Mouse (Mus musculus) stomach, postnatal 0 days (tissue): ENCODE results near the gene Sec14l1.

ENCODE experiments used
- CTCF ChIP-seq: IDR thresholded peaks from 2 replicates; pipeline ENCODE4 v1.5.1; 2016; ENCODE audit warnings: antibody characterized with exemption, low read depth, mild to moderate bottlenecking, moderate library complexity
- EP300 ChIP-seq: optimal IDR thresholded peaks from 2 replicates; pipeline ENCODE3; 2016; ENCODE audit warnings: antibody characterized with exemption

DNA sequence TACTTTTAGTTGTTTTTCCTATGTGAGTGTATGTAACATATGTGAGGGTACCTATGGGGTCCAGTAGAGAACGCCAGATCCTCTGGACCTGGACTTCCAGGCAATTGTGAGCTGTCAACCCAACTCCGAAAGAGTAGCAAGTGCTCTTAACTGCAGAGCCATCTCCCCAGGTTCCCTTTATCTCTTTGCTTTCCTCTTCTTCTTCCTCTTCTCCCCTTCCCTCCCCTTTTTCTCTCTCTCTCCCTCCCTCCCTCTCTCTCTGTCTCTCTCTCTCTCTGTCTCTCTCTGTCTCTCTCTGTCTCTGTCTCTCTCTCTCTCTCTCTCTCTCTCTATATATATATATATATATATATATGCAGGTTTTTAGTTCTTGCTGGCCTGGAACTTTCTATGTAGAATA lies 7.1 kb upstream of the Sec14l1 start:
- TF ChIP-seq CTCF (no peak), EP300 (no peak)
